Mouse (Mus musculus) adrenal gland, postnatal 25 days (tissue): ENCODE data around the gene Figla. TPM values are rescaled to one million over a fixed set of nuclear protein-coding genes. Genes with fewer than 3 reads are reported as not detected.

Experiments
- DNase-seq: peaks from one replicate; pipeline ENCODE4 v3.0.0; 2021; ENCODE audit warnings: mixed read lengths
- total RNA-seq: library from RNA; stranded (reverse); gene quantifications from 2 replicates; pipeline ENCODE4 v1.2.3, GENCODE M21; 2021

Figla gene
- total RNA-seq, 1 experiment from 2014 or later = not detected

DNA sequence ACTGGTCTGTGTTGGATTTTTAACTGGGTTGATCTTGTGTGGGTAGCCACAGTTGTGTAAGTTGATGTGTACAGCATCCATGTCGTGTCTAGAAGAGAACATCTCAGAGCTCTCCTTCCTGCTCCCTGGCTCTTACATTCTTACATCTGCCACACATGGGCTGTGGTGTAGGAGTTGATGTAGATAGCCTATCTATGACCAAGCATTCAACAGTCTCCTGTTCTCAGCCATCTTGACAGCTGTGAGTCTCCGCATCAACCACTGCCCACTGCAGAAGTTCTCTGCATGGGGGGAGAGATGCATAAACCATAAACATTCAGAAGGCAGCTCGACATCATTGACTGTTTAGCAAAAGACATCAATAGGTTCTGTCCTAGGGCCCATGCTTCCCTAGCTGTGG, 53.9 kb downstream of the Figla start:
- no peak for DNase-seq

GRCm38 (mm10) chr6:86070277-86070676, 54.3 kb downstream of the Figla start:
- no peak for DNase-seq

Other genes with a start within 250 kb of the Figla start
- gene Nat8f6, start 195.2 kb upstream of the Figla start, total RNA-seq = 1.8 and 3.2 TPM in 2 replicates
- 2.6 and 6.1 TPM in 2 replicates for gene Nat8f5, start 195.2 kb upstream of the Figla start, total RNA-seq
- gene Nat8, start 184.1 kb upstream of the Figla start, total RNA-seq = 2.0 and 4.5 TPM in 2 replicates
- gene Nat8f2, start 147.0 kb upstream of the Figla start, total RNA-seq = 3.0 and 3.7 TPM in 2 replicates
- gene Nat8f4, start 111.3 kb upstream of the Figla start, total RNA-seq = 13.8 and 22.7 TPM in 2 replicates
- 49.3 and 66.9 TPM in 2 replicates for gene Tprkb, start 104.3 kb upstream of the Figla start, total RNA-seq
- 47.2 and 69.6 TPM in 2 replicates for gene Nat8f1, start 100.5 kb upstream of the Figla start, total RNA-seq
- 142 and 170 TPM in 2 replicates for gene Dusp11, start 54.5 kb upstream of the Figla start, total RNA-seq
- 1.3 and 2.0 TPM in 2 replicates for gene Add2, start 12.5 kb downstream of the Figla start, total RNA-seq
- gene Tgfa, start 179.1 kb downstream of the Figla start, total RNA-seq = 16.8 and 22.4 TPM in 2 replicates